Mouse (Mus musculus) right cerebral cortex, postnatal 4 days (tissue): Measurements from ENCODE around the gene Ccnb3.
"Not testable (repeated sequence)": the region's sequence is repeated elsewhere in the genome, so short reads cannot be mapped to it uniquely, and the experiment has no call there.

Experiments
- DNase-seq: peaks from one replicate; pipeline ENCODE4 v3.0.0-alpha.2; 2022

Ccnb3 gene

DNA sequence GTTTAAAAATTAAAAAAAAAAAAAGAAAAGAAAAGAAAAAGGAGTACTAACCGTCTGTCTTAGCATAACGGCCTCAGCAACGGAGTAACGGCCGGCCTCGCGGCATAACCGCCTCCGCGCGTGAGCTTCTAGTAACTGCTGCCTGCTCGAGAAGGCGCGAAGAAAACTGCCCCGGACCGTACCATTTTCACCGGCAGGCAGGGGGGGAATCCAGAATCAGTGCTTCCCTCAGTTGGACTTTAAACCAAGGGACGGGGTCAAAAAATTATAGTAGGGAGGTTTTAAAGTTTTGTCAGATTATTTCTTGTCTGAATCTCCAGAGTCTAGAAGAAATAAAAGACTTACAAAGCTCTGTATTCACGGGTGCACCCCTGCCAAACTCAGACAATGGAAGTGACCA, at the start of gene Ccnb3:
Gene Ccnb3 (minus strand): TSS at position 101 of the 400 bp plus-strand sequence.
- DNase-seq: no peak

DNA sequence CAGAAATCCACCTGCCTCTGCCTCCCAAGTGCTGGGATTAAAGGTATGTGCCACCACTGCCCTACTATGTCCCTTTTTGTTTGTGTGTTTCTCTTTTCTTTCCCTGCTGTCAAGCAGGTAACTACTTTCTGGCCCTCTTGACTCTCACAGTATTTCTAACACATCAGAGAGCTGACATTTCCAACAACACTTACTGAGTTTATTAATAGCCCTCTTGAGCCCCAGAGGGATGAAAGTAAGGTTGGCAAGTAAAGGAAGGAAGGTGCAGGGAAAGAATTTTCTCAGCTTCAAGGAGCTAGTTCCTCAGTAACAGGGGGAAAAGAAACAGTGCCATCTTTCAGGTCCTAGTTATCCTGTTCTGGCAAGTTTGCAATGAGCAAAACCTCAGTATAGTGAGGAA, 48.9 kb upstream of the Ccnb3 start:
- no peak for DNase-seq

DNA sequence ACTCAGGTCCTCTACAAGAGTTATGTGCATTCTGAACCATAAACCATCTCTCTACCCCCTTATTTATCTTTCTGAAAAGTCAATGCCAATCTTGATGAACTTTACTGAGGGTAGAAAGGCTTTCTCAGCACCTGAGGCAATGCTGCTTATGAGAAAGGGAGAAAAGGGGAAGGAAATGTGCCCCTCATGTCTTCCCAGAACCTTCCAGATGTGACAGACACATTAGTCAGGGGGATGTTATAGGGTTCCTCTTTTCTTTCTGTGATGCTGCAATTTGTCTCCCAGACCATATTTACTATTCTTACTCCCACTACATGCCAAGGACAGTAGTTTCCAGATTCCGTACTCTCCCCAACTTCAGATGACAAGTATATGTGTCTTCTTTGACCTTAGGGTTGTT, 44.5 kb upstream of the Ccnb3 start:
- no peak for DNase-seq

DNA sequence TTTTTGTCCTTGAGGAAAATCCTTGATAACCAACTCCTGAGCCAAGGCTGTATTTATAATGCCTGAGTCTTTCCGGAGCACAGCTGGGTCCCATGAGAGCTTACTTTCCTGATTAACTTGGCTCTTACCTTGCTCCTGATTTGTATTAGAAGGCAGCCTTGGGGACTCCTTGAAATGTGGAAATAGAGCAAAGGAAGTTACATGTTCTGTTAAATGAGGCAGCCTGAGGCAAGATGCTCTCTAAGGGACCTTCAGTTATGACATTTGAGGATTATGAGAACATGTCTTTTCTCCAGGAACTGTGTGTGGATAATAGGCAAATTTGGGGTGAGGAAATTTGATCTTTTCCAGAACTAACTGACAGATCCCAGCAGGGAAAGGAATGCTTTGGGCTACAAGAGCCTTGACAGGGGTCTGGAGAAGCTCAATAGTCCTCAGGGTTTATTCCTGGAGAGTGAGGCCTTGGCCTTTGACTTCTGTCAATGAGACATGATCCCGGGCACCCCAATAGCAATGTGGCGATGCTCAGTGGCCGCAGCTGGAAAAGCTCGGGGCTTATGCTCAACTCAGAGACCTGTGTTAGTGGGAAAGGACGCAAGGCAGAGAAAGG, 38.5 kb upstream of the Ccnb3 start:
- DNase-seq: no peak

DNA sequence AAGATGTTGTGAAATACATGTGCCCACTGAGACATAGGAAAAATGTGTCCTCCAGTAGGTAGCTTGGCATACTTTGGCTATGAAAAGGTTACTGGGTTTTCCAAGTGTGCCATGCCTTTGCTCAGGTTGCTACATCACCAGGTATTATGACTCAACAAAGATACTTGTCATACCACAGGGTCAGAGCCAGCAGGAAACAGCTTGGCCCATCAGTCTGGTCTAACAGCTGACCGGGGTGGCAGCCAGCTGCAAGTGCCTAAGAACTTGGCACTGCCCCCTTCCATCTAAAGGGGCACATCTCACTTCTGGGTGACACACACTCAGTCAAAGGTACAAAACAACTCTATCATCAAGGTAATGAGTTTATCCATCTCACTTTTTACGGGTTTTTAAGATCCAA, 26.6 kb upstream of the Ccnb3 start:
- no peak for DNase-seq

DNA sequence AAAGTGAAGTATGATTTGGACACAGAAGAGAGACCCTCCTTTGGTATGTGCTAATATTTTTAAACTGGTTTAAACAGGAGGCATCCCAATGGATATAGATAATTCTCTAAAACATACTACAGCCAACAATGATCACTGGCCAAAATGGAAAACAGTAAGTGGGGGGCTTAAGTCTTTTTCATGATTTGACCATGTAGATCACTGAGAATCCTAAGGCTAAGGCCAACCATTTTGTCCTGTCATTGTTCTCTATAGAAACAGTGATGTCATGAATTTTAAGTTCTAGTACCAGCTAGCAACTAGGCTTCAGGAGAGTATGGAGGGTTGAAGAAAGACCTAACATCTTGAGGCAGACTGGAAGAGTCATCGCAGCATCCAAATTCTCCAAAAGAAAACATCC, 25.8 kb upstream of the Ccnb3 start, which contains the start of gene Akap4:
Gene Akap4 (plus strand): TSS at position 301 of the 400 bp plus-strand sequence.
- DNase-seq: no peak

DNA sequence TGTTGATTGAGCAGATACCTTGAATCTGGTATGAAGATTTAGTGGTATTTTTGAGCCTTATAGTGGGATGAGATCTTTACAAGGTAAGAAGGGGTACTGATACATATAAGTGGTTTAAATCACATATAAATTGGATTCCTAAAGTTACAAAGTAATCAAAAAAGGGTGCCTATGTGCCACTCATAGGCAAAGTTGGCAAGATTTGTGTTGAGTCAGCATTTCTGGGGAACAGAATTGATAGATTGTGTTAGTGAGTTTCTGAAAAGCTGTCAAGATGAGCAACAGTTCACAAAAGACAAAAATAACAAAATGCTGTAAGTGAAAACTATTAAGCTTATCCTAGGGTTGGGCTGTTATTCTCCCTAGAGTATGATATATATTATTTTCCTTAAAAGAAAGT, 22.7 kb upstream of the Ccnb3 start:
- no peak for DNase-seq

DNA sequence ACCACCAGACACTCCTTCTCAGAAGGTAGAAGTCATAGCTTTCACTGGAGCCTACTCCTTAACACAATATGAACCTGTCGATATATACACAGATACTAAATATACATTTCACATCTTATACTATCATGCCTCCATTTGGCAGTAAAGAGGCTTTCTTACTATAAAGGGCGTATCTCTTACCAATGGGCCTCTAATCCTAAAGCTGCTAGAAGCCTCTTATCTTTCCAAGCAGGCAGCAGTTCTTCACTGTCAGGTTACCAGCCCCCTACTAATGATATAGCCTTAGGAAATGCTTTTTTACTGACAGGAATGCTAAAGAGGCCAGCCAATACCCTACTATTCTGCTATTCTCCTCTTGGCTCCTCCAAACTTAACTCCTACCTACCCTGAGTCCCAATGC, 16.2 kb upstream of the Ccnb3 start:
- no peak for DNase-seq

DNA sequence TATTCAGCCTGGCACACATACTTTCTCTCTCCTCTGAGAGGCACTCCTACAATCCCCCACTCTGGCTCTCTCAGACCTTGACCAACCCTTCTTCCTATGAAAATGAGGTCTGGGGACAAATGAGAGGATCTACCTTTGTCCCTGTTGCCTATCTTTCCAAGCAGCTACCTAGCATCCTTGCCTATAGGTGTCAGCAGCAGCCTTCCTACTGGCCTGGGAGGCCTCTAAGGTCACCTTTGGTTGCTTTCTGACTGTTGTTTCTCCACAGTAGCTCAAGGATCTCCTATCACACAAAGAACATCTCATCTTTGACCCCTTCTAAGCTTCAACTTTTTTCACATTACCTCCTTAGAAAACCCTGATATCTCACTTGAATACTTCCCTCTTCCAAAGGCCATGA, 15.6 kb upstream of the Ccnb3 start:
- DNase-seq: no peak

DNA sequence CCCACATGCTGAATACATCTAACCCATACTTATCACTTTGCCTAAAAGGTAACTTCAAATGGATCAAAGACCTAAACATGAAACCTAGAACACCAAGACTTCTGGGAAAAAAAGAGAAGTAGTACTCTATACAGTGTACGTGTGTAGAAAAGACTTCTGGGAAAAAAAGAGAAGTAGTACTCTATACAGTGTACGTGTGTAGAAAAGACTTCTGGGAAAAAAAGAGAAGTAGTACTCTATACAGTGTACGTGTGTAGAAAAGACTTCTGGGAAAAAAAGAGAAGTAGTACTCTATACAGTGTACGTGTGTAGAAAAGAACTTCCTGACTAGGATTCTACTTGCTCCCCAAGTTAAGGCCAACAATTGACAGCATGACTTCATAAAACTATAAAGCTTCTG, 57.5 kb downstream of the Ccnb3 start:
- DNase-seq: not testable (repeated sequence)

DNA sequence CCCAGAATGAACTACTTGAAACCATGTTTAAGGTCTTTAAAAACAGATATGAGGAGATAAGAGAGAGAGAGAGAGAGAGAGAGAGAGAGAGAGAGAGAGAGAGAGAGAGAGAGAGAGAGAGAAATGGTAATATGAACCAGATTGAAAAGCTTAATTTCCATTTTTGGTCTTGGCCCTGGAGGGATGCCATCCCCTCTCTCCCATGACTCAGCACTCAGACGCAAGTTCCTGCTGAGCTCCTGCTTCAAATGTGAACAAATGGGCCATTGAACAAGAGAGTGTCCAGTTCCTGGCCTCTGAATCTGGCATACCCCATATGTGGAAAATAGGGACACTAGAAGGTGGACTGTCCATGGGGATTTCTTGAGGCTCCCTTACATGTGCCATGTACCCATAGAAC, 69.5 kb downstream of the Ccnb3 start:
- DNase-seq: no peak

DNA sequence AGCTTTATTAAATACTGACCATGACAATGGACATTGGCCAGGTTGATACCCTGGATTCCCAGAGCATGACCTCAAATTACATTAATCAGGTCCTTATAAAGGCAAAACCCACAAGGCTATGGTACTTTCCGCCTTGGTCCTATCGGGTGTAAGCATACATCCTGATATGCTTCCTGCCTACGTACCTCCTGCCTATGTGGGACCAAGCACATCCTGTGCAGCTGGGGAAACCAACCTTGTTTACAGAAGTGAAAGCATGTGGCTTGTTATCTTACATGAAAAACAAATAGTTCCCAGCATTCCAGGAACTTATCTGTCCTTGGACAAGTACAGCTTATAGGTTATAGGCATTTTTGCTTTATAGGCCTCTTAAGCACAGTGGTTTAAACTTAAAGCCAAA, 72.8 kb downstream of the Ccnb3 start:
- DNase-seq: no peak
